Mouse (Mus musculus): ENCODE measurements around the gene Xrcc3.

Gene Xrcc3

DNA sequence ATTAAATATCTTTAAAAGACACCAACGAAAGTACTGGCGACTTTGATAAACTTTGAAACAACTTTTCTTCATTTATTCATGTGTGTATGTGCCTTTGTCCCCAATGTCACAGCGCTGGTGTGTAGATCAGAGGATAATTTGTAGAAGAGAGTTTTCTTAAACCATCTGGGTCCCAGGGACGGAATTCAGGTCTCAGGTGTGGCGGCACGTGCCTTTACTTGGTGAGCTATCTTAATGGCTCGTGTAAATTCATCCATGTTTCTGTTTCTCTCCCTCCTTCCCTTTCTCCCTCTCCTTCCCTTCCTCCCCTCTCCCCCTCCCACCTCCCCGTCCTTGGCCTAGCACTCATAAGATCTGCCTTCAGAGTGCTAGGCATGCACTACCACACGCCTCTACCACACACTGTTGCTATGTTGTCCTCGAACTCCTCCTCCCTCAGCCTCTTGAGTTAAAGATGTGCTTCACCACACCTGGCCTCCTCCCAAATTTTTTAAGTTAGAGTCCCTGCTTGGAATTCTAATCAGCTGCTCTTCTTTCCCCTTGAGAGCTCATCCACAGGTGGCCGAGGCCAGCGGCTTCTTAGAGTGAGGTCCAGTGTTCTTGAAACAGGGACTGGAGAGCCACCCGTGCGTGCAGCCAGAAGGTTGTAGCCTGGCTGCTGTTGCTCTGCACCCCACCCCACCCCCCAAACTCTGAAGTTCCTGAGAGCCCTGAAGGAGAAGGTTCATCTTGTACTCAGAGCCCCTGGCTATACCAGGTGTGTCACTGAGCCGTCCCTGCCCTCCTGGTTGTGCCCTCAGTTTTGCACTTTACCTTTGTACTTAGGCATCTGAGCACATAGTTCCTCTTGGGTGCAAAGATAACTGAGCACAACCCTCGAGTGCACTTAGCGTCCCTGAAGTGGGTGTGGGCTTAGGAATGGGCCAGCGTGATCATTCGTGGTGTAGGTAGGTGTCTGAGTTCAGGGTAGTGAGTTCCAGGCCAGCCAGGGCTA, 1.4 kb upstream of the Xrcc3 start:
- DNase-seq (ENCODE audit: low spot score), result no peak

DNA sequence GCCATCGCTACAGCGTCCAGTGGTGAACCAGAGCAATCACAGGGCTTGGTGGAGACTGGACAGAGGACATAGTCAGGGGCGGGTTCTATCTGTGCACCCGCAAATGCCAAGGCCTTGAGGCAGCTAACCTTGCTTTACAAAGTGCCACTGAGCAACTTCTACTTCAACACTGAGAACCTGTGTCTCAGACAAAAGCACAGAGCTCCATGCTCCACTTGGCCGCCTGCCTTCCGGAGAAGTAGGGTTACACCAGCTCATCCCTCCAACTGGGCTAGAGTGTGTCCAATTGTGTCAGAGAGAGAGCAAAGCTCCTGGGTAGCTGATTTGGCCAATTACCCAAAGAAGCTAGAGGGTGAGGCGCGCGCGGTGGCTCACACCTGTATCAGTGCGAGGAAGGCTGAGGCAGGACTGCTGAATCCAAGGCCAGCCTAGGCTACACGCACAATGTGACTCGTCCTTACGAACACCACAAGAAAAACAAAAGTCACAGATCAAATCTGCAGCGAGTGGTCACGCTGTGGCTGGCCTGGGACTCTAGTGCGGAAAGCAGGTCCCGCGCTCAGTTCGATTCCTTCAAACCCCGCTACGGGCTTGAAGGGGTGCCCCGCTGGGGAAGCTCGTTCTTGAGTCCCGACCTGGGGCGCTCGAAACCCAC, 435 bp downstream of the Xrcc3 start:
- no peak for DNase-seq (ENCODE audit: low spot score)

- no peak for DNase-seq (ENCODE audit: low spot score)
Observed at GRCm38 (mm10) chr12:111812611-111813010, 1.1 kb downstream of the Xrcc3 start.

DNA sequence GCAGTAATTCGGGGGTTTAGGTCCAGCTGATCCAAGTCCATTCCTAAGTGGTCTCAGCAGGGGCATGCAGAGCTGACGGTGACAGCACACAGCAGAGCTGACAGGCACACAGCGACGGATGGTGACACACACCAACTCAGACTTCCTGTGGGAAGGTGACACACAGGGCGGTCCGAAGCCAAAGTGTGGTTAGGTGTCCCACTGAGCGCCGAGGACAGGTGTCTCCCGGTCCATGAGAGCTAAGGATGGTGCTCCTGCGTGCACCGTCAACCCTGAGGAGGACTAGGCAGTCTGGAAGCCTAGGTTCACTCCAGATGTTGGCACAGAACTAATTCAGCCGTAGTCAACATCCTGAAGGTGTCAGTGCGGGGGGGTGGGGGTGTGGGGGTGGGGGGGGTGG, 1.6 kb downstream of the Xrcc3 start:
- DNase-seq (ENCODE audit: low spot score), result no peak

GRCm38 (mm10) chr12:111809762-111810161, 3.9 kb downstream of the Xrcc3 start:
- DNase-seq (ENCODE audit: low spot score), result peak; percentile 61

DNA sequence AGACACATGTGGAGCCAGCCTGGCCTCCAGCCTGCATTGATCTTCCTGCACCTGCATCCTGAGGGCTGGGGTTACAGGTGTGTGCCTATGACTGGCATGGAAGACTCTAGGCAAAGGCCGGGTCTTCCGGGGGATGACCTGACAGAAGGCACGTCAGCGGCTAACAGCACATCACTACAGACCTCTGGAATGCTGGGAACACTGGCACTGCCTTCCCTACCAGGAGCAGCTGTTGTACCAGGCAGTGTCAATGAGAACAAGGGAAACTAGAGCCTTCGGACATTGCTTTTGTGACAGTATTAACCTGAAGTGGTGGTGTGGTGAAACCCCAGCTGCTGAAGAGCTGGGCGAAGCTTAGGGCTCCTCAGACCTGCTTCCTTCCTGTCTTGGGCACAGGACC, 4.9 kb downstream of the Xrcc3 start:
- no peak for DNase-seq (ENCODE audit: low spot score)

DNA sequence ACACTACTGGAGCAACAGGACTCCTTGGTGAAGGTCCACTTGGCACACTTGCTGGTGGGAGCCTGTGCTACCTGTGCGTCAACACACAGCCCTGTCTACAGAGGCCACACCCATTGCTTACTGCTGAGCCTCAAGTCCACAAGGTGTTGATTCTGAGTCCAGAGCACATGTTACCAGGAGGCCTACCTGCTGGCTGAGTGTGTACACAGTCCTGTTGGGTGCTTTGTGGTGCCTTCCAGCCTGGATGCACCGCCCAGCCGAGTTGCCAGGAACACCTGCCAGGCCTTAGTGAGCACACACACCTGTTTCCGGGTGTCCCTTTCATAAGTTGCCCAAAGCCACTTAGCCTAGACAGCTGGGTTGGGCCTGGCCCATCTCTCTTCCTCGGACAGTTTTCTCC, 10.1 kb downstream of the Xrcc3 start:
- no peak for DNase-seq (ENCODE audit: low spot score)

GRCm38 (mm10) chr12:111800459-111801183, 13.1 kb downstream of the Xrcc3 start:
- no peak for DNase-seq (ENCODE audit: low spot score)

DNA sequence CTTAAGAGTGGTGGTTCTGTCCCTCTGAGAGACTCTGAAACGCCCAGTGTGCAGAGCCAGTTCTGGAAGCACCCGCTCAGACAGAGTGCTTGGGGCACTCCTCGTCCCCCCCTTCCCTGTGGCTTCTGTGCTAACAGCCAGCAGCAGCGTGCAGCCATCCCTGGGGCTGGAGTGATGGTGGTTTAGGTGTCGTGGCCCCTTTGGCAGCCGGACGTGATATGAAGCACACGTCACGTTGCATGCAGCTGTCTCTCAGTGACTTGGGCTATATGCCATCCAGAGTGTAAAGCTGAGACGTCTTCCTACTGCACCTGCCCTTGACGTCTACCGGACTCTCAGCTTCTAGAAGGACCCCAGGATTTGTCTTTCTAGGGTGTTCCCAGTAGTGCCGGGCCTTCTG, 15.2 kb downstream of the Xrcc3 start:
- DNase-seq (ENCODE audit: low spot score), result no peak

DNA sequence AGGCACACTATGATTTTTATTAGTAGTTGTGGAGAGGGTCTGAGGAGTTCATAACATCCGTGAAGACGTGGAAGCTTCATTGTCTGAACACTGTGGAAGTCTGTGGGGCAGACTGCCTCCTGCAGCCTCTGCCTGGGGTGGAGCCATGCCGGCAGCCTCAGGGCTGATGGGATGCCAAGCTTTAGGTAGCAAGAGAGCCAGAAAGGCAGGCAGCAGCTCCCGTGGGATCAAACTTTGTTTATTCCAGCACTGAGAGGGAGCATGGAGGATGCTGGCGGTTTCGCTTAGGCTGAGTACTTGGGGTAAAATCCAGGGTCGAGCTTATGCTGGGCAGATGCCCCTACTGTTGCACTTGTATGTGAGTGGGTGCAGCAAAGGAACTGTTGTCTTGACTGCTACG, 16.4 kb downstream of the Xrcc3 start:
- no peak for DNase-seq (ENCODE audit: low spot score)

- DNase-seq (ENCODE audit: low spot score), result no peak
Observed at GRCm38 (mm10) chr12:111795180-111795895, 18.3 kb downstream of the Xrcc3 start.

- no peak for DNase-seq (ENCODE audit: low spot score)
Observed at GRCm38 (mm10) chr12:111794526-111795179, 19.0 kb downstream of the Xrcc3 start.

- no peak for DNase-seq (ENCODE audit: low spot score)
Observed at GRCm38 (mm10) chr12:111794102-111794501, 19.6 kb downstream of the Xrcc3 start.

DNA sequence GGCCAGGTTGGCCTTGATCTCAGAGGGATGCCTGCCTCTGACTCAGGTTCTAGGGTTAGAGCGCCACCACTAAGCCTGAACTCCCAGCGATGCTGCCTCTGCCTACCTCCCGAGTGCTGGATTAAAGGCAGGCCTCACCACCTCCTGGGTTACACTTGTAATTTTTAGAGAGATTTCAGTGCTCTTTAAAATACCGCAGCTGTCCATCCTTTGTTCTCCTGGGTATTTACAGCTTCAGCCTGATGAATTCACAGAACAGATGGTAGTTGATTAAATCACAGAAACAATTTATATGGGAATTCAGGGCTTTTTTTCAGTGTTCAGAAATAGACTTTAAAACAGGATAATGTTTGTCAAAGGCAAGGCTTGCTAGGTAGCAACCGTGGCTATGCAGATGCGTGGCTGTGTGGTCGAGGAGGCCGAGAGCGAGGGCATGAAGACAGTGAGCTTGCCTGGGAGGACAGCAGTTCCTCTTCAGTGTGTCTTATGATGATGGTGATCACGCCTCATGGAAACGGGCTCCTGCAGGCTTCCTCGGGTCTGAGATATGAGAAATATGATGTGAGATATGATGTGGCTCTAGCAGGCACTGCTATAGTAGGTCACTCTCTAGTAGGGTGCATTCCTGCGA, 22.1 kb downstream of the Xrcc3 start:
- DNase-seq (ENCODE audit: low spot score), result no peak

DNA sequence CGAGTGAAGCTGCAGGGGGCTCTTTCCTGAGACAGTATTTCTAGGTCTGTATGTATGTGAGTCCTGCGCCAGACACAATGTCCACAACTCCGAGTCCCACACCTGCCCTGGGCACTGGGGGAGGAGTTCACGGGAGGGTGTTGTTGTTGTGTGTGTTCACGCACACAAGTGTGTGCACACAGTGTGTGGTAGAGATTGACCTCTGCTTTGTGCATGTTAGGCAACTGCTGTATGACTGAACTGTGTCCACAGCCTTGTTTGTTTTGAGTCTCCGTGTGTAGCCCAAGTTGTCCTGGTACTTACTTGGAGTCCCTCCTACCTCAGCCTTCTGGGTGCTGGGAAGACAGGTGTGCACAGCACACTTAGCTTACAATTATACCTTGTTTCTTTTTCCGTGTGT, 23.0 kb downstream of the Xrcc3 start:
- no peak for DNase-seq (ENCODE audit: low spot score)

GRCm38 (mm10) chr12:111790090-111790489, 23.6 kb downstream of the Xrcc3 start:
- no peak for DNase-seq (ENCODE audit: low spot score)

GRCm38 (mm10) chr12:111787015-111787414, 26.7 kb downstream of the Xrcc3 start:
- no peak for DNase-seq (ENCODE audit: low spot score)

GRCm38 (mm10) chr12:111785174-111785573, 28.5 kb downstream of the Xrcc3 start:
- DNase-seq (ENCODE audit: low spot score), result no peak

GRCm38 (mm10) chr12:111779544-111779943, 34.1 kb downstream of the Xrcc3 start:
- no peak for DNase-seq (ENCODE audit: low spot score)

- no peak for DNase-seq (ENCODE audit: low spot score)
Observed at GRCm38 (mm10) chr12:111777919-111778318, 35.8 kb downstream of the Xrcc3 start.

GRCm38 (mm10) chr12:111774845-111775244, 38.8 kb downstream of the Xrcc3 start:
- DNase-seq (ENCODE audit: low spot score), result no peak
